17 mouse cellular contexts compared by ENCODE assay signal in genomic region chr19:42079950-42080349, GRCm38 (mm10). TPM values are rescaled to one million over a fixed set of nuclear protein-coding genes. Genes with fewer than 3 reads are reported as not detected.
DNase-seq lines count a peak whose midpoint lies in the region; ATAC-seq and TF ChIP-seq lines count a peak whose summit lies in the region.
"Had no signal": no experiment of that assay in that cellular context is flagged by ENCODE, and none has a peak within 500 bp of the region (broad histone marks: within the 10 kb centered on the region; RNA-seq: fewer than 3 reads in every experiment).

No protein-coding gene starts in this region.

- DNase-seq in adrenal gland, adult (ENCODE audit: inconsistent age in 2 of 2, low spot score in 1 of 2) = peak; percentile 72 to 75
- no peak for DNase-seq in adrenal gland, postnatal 4 days (ENCODE audit: low spot score in 2 of 2)
- peak; percentile 28 for DNase-seq in kidney, postnatal 0 days (ENCODE audit: low spot score)
- DNase-seq in kidney, adult 18-20 months = no peak
- no peak for DNase-seq in hindbrain, postnatal 0 days (ENCODE audit: low spot score)
- DNase-seq: cerebellum, postnatal 25 days; gastrocnemius, postnatal 14 days; heart, postnatal 10 days; lung, postnatal 14 days; right cerebral cortex, postnatal 25 days; thymus, postnatal 25 days had no signal

- H3K36me3 ChIP-seq in kidney, postnatal 0 days (ENCODE audit: insufficient read depth, low read length) = 0 out of 2 replicates have a peak, but pooled peaks cover 6% of the 10 kb centered on the region
- H3K36me3 ChIP-seq in small intestine, adult 2 months (ENCODE audit: control insufficient read depth, insufficient read depth, low read length) = no peaks in the 10 kb centered on the region
- peaks cover 20% of the 10 kb centered on the region for H3K36me3 ChIP-seq in hindbrain, postnatal 0 days (ENCODE audit: insufficient read depth, low read length)
- no peaks in the 10 kb centered on the region for H3K36me3 ChIP-seq in heart, embryonic 11.5 days (ENCODE audit: control insufficient read depth, insufficient read depth, low read length)

- 50% methylated on average over 5 of the region's 5 CpGs for WGBS in kidney, postnatal 0 days
- WGBS in small intestine, adult 2 months = 41% methylated on average over 5 of the region's 5 CpGs
- 76% methylated on average over 5 of the region's 5 CpGs for WGBS in hindbrain, postnatal 0 days
- 74% methylated on average over 5 of the region's 5 CpGs for WGBS in heart, embryonic 11.5 days (ENCODE audit: insufficient replicate concordance)

- no peak for TF ChIP-seq CTCF in kidney, postnatal 0 days (IDR thresholded peaks at IDR 0.05; ENCODE audit: low read depth)
- TF ChIP-seq CTCF in bone marrow macrophage, adult 2 months (IDR thresholded peaks at IDR 0.05; ENCODE audit: low read depth, low read length) = no peak
- TF ChIP-seq CTCF in small intestine, adult 2 months (IDR thresholded peaks at IDR 0.05; ENCODE audit: extremely low read depth, insufficient read length, insufficient replicate concordance, low read depth, low read length) = no peak
- TF ChIP-seq CTCF in hindbrain, postnatal 0 days (IDR thresholded peaks at IDR 0.05; ENCODE audit: low read depth) = no peak

- no peak overlapping the region for H3K4me3 ChIP-seq in kidney, postnatal 0 days (replicated peaks; ENCODE audit: low read depth, low read length)
- H3K4me3 ChIP-seq in bone marrow macrophage, adult 2 months (ENCODE audit: insufficient read depth, low read length) = no peak overlapping the region
- H3K4me3 ChIP-seq in small intestine, adult 2 months (ENCODE audit: low read depth, low read length) = no peak overlapping the region
- H3K4me3 ChIP-seq in hindbrain, postnatal 0 days (ENCODE audit: low read length) = no peak overlapping the region
- H3K4me3 ChIP-seq in heart, embryonic 11.5 days (ENCODE audit: low read depth, low read length) = no peak overlapping the region
- H3K4me3 ChIP-seq: forebrain, embryonic 12.5 days; hindbrain, embryonic 15.5 days; neural tube, embryonic 13.5 days had no signal

- ATAC-seq in kidney, postnatal 0 days (replicated peaks; ENCODE audit: low FRiP score, low read depth) = peak; percentile 73
- no peak for ATAC-seq in hindbrain, postnatal 0 days
- ATAC-seq in heart, embryonic 11.5 days (replicated peaks; ENCODE audit: insufficient number of reproducible peaks, low FRiP score, low TSS enrichment) = no peak

- TF ChIP-seq POLR2A in bone marrow macrophage, adult 2 months (IDR thresholded peaks at IDR 0.05; ENCODE audit: borderline replicate concordance, low read depth, low read length) = no peak
- no peak for TF ChIP-seq POLR2A in small intestine, adult 2 months (IDR thresholded peaks at IDR 0.05; ENCODE audit: low read depth, low read length)

- no peaks in the 10 kb centered on the region for H3K27me3 ChIP-seq in kidney, postnatal 0 days (ENCODE audit: insufficient read depth, low read length)
- no peaks in the 10 kb centered on the region for H3K27me3 ChIP-seq in small intestine, adult 2 months (ENCODE audit: control insufficient read depth, insufficient read depth, low read length)
- H3K27me3 ChIP-seq in hindbrain, postnatal 0 days (ENCODE audit: insufficient read depth, low read length) = no peaks in the 10 kb centered on the region
- H3K27me3 ChIP-seq in heart, embryonic 11.5 days (ENCODE audit: control insufficient read depth, insufficient read depth, low read length) = no peaks in the 10 kb centered on the region
- H3K27me3 ChIP-seq: forebrain, embryonic 12.5 days; hindbrain, embryonic 15.5 days; neural tube, embryonic 13.5 days had no signal

- H3K9ac ChIP-seq in kidney, postnatal 0 days (ENCODE audit: low read depth, low read length) = no peak overlapping the region
- no peak overlapping the region for H3K9ac ChIP-seq in hindbrain, postnatal 0 days (replicated peaks; ENCODE audit: low read length)
- no peak overlapping the region for H3K9ac ChIP-seq in heart, embryonic 11.5 days (ENCODE audit: low read depth, low read length)
- H3K9ac ChIP-seq: forebrain, embryonic 12.5 days; hindbrain, embryonic 15.5 days; neural tube, embryonic 13.5 days had no signal

- H3K4me1 ChIP-seq in kidney, postnatal 0 days (replicated peaks; ENCODE audit: insufficient read depth, low read length) = no peaks in the 10 kb centered on the region
- H3K4me1 ChIP-seq in bone marrow macrophage, adult 2 months (ENCODE audit: control insufficient read depth, insufficient read depth, low read length) = peaks cover 33% of the 10 kb centered on the region
- H3K4me1 ChIP-seq in small intestine, adult 2 months (ENCODE audit: control insufficient read depth, insufficient read depth, insufficient read length, low read length) = no peaks in the 10 kb centered on the region; the same call in 1 of the 2 replicates
- H3K4me1 ChIP-seq in hindbrain, postnatal 0 days (ENCODE audit: insufficient read depth, low read length) = no peaks in the 10 kb centered on the region
- no peaks in the 10 kb centered on the region for H3K4me1 ChIP-seq in heart, embryonic 11.5 days (ENCODE audit: control insufficient read depth, insufficient read depth, low read length)
- H3K4me1 ChIP-seq: forebrain, embryonic 12.5 days; neural tube, embryonic 13.5 days had no signal

- H3K4me2 ChIP-seq in kidney, postnatal 0 days (ENCODE audit: low read length) = no peak overlapping the region
- H3K4me2 ChIP-seq in hindbrain, postnatal 0 days (ENCODE audit: low read depth, low read length) = no peak overlapping the region
- no peak overlapping the region for H3K4me2 ChIP-seq in heart, embryonic 11.5 days
- H3K4me2 ChIP-seq: forebrain, embryonic 12.5 days; hindbrain, embryonic 15.5 days; neural tube, embryonic 13.5 days had no signal

- no peak overlapping the region; the same call in 1 of the 2 replicates for H3K27ac ChIP-seq in kidney, postnatal 0 days
- H3K27ac ChIP-seq in bone marrow macrophage, adult 2 months (ENCODE audit: insufficient read depth, low read depth, low read length) = peak overlapping the region; percentile 71
- peak overlapping the region; percentile 61; the same call in 1 of the 2 replicates for H3K27ac ChIP-seq in small intestine, adult 2 months (ENCODE audit: insufficient read depth, low read depth, low read length)
- H3K27ac ChIP-seq in hindbrain, postnatal 0 days = no peak overlapping the region
- H3K27ac ChIP-seq in heart, embryonic 11.5 days (ENCODE audit: low read depth, low read length) = no peak overlapping the region
- H3K27ac ChIP-seq: forebrain, embryonic 12.5 days; hindbrain, embryonic 15.5 days; neural tube, embryonic 13.5 days had no signal

- H3K9me3 ChIP-seq in kidney, postnatal 0 days (replicated peaks; ENCODE audit: low read length) = no peaks in the 10 kb centered on the region
- H3K9me3 ChIP-seq in hindbrain, postnatal 0 days (ENCODE audit: low read length) = no peaks in the 10 kb centered on the region
- no peaks in the 10 kb centered on the region for H3K9me3 ChIP-seq in heart, embryonic 11.5 days (replicated peaks; ENCODE audit: control insufficient read depth, low read length)
- H3K9me3 ChIP-seq: forebrain, embryonic 12.5 days; hindbrain, embryonic 15.5 days; neural tube, embryonic 13.5 days had no signal

RNA-seq across cellular contexts. Expression of gene Morn4, which starts 6.2 kb away (rescaled TPM):
- total RNA-seq in adrenal gland, postnatal 4 days (2021) = 10 to 100 TPM; 15.0 to 16.0 TPM
- 22.2 and 24.6 TPM in 2 replicates for polyA plus RNA-seq in kidney, postnatal 0 days (2015; fragmentation: Nextera tagmentation; extraction: Ambion mirVana)
- 1.3 and 1.4 TPM in 2 replicates for polyA plus RNA-seq in bone marrow macrophage, adult 2 months (2012; ENCODE audit: insufficient read depth, insufficient read length, missing spikeins)
- polyA plus RNA-seq in small intestine, adult 2 months (2012; rRNA removed) = 0.46 and 1.4 TPM in 2 replicates
- 42.9 and 48.5 TPM in 2 replicates for total RNA-seq in hindbrain, postnatal 0 days (2014; rRNA removed)
- 98.0 and 108 TPM in 2 replicates for polyA plus RNA-seq in hindbrain, postnatal 0 days (2015; fragmentation: Nextera tagmentation; extraction: Ambion mirVana)
- 17.7 and 18.7 TPM in 2 replicates for polyA plus RNA-seq in heart, embryonic 11.5 days (2014; fragmentation: Nextera tagmentation; extraction: Ambion mirVana)

RNA-seq across cellular contexts. Expression of gene Pi4k2a, which starts 10.3 kb away (rescaled TPM):
- total RNA-seq in adrenal gland, postnatal 4 days (2021) = 10 to 100 TPM; 37.5 to 42.3 TPM
- 31.9 and 33.2 TPM in 2 replicates for polyA plus RNA-seq in kidney, postnatal 0 days (2015; fragmentation: Nextera tagmentation; extraction: Ambion mirVana)
- polyA plus RNA-seq in bone marrow macrophage, adult 2 months (2012; ENCODE audit: insufficient read depth, insufficient read length, missing spikeins) = 42.6 and 44.6 TPM in 2 replicates
- polyA plus RNA-seq in small intestine, adult 2 months (2012; rRNA removed) = 12.8 and 33.2 TPM in 2 replicates
- total RNA-seq in hindbrain, postnatal 0 days (2014; rRNA removed) = 18.3 and 21.7 TPM in 2 replicates
- 33.9 and 36.4 TPM in 2 replicates for polyA plus RNA-seq in hindbrain, postnatal 0 days (2015; fragmentation: Nextera tagmentation; extraction: Ambion mirVana)
- polyA plus RNA-seq in heart, embryonic 11.5 days (2014; fragmentation: Nextera tagmentation; extraction: Ambion mirVana) = 14.6 and 16.3 TPM in 2 replicates

RNA-seq across cellular contexts. Expression of gene 4933411K16Rik, which starts 27.9 kb away (rescaled TPM):
- total RNA-seq in adrenal gland, postnatal 4 days (2021) = 1 to 10 TPM; 1.5 to 1.6 TPM
- 0.34 and 0.38 TPM in 2 replicates for polyA plus RNA-seq in kidney, postnatal 0 days (2015; fragmentation: Nextera tagmentation; extraction: Ambion mirVana)
- polyA plus RNA-seq in bone marrow macrophage, adult 2 months (2012; ENCODE audit: insufficient read depth, insufficient read length, missing spikeins) = 0.54 TPM in 1 of 2 replicates, not detected in the other
- 0.06 TPM in 1 of 2 replicates, not detected in the other for polyA plus RNA-seq in small intestine, adult 2 months (2012; rRNA removed)
- total RNA-seq in hindbrain, postnatal 0 days (2014; rRNA removed) = 0.61 and 1.6 TPM in 2 replicates
- not detected in 2 replicates for polyA plus RNA-seq in hindbrain, postnatal 0 days (2015; fragmentation: Nextera tagmentation; extraction: Ambion mirVana)
- polyA plus RNA-seq in heart, embryonic 11.5 days (2014; fragmentation: Nextera tagmentation; extraction: Ambion mirVana) = not detected in 2 replicates
- polyA plus RNA-seq: neural tube, embryonic 13.5 days had no signal

RNA-seq across cellular contexts. Expression of gene Hoga1, which starts 34.5 kb away (rescaled TPM):
- 10 to 100 TPM; 21.5 to 22.6 TPM for total RNA-seq in adrenal gland, postnatal 4 days (2021)
- 97.6 and 110 TPM in 2 replicates for polyA plus RNA-seq in kidney, postnatal 0 days (2015; fragmentation: Nextera tagmentation; extraction: Ambion mirVana)
- 1.9 and 2.3 TPM in 2 replicates for polyA plus RNA-seq in bone marrow macrophage, adult 2 months (2012; ENCODE audit: insufficient read depth, insufficient read length, missing spikeins)
- 0.76 and 2.2 TPM in 2 replicates for polyA plus RNA-seq in small intestine, adult 2 months (2012; rRNA removed)
- 2.2 and 3.6 TPM in 2 replicates for total RNA-seq in hindbrain, postnatal 0 days (2014; rRNA removed)
- 3.9 and 4.6 TPM in 2 replicates for polyA plus RNA-seq in hindbrain, postnatal 0 days (2015; fragmentation: Nextera tagmentation; extraction: Ambion mirVana)
- polyA plus RNA-seq in heart, embryonic 11.5 days (2014; fragmentation: Nextera tagmentation; extraction: Ambion mirVana) = 0.72 and 1.6 TPM in 2 replicates

RNA-seq across cellular contexts. Expression of gene Ankrd2, which starts 44.1 kb away (rescaled TPM):
- 1 to 10 TPM in 1 of 2 experiments, under 1 TPM in 1; 0.36 to 2.8 TPM for total RNA-seq in adrenal gland, postnatal 4 days (2021)
- polyA plus RNA-seq in kidney, postnatal 0 days (2015; fragmentation: Nextera tagmentation; extraction: Ambion mirVana) = 0.11 and 0.13 TPM in 2 replicates
- not detected in 2 replicates for polyA plus RNA-seq in bone marrow macrophage, adult 2 months (2012; ENCODE audit: insufficient read depth, insufficient read length, missing spikeins)
- not detected in 2 replicates for polyA plus RNA-seq in small intestine, adult 2 months (2012; rRNA removed)
- total RNA-seq in hindbrain, postnatal 0 days (2014; rRNA removed) = 0.42 TPM in 1 of 2 replicates, not detected in the other
- polyA plus RNA-seq in hindbrain, postnatal 0 days (2015; fragmentation: Nextera tagmentation; extraction: Ambion mirVana) = 0.97 and 1.5 TPM in 2 replicates
- not detected in 2 replicates for polyA plus RNA-seq in heart, embryonic 11.5 days (2014; fragmentation: Nextera tagmentation; extraction: Ambion mirVana)
- total RNA-seq: heart, postnatal 10 days had no signal

Comparison
In these comparisons a context has a peak if more than half of its experiments do, and no peak if none do; other contexts are left out.
1. DNase-seq: peak in adrenal gland, adult (2 of 2) and kidney, postnatal 0 days (single experiment); none in adrenal gland, postnatal 4 days (0 of 2), kidney, adult 18-20 months (single experiment) and hindbrain, postnatal 0 days (single experiment).
2. H3K27ac ChIP-seq: peak in bone marrow macrophage, adult 2 months (single experiment) and small intestine, adult 2 months (single experiment); none in kidney, postnatal 0 days (single experiment), hindbrain, postnatal 0 days (single experiment) and heart, embryonic 11.5 days (single experiment).